Mouse (Mus musculus): ENCODE measurements around the gene Taf1c. TPM values are rescaled to one million over a fixed set of nuclear protein-coding genes. Genes with fewer than 3 reads are reported as not detected.
A peak's percentile ranks its signal among the peaks of the same experiment; 100 is the strongest.

The Taf1c gene
- total RNA-seq (2021): 11.9 and 13.3 TPM in 2 replicates
- long read RNA-seq, experiment 1, transcript Taf1c-201 (15 exons, 3,236 nt): major isoform, 14 of 35 reads
- long read RNA-seq, experiment 1, partial matches to known transcripts: 7 of 35 reads
- long read RNA-seq, experiment 1, other reads (novel, unspliced or antisense): 12 of 35 reads
- long read RNA-seq, experiment 2, transcript Taf1c-201 (15 exons, 3,236 nt): major isoform, 7 of 22 reads
- long read RNA-seq, experiment 2, partial matches to known transcripts: 4 of 22 reads
- long read RNA-seq, experiment 2, other reads (novel, unspliced or antisense): 10 of 22 reads

DNA sequence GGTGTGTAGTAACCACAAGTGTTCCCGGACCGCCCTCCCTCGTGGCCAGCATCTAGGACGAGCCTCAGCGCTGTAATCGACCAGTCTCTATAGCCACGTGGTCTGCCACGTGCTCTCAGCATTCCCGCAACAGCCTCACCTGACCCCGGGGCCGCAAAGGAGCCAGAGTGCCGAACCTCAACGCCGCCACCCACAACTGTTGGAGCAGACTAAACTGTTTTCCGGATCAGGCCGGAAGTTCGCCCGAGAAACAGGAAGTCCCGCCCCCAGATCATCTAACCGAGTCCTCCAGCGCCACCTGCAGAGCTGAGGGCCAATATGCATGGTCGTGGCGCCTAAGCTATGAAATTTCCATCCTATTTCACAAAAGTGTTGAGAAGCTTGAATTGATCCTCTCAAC lies at the start of gene Taf1c:
TSS of gene Taf1c (minus strand) at position 227 of the 400 bp plus-strand sequence.
- peak; percentile 95 for DNase-seq

DNA sequence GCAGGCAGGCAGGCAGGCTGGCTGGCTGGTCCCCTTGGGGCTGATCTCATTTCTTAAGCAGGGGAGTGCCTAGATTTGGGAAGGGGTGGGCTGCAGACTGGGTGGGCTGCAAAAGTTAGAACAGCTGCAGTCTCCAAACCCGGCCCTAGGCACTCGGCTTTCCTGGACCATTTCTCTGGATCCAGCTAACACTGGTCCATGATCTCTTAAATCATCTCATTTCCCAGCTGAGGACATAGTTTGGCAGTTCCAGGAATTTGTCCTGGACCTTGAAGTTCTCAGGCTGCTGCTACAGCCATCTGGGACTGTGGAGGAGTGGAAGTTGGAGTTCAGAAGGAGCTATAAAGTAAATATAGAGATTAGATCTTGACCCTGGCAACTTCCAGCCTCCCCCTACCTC lies 46.3 kb upstream of the Taf1c start:
- DNase-seq: no peak

DNA sequence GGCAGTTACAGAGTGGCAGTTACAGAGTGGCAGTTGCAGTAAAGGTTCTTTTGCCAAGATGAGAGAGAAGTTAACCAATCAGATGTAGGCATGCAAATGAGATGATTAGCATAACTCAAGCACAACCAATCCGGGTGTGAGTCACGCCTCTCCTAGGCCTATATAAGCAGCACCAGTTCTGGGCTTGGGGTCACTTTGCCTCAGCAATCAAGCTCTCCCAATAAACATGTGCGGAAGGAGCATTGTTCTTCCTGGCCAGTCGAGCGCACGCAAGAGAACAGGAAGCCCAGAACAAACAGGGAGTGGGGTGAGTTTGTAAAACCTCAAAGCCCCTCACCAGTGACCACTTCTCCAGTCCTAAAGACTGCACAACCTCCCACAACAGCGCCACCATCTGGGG lies 41.8 kb upstream of the Taf1c start:
- DNase-seq: no peak

DNA sequence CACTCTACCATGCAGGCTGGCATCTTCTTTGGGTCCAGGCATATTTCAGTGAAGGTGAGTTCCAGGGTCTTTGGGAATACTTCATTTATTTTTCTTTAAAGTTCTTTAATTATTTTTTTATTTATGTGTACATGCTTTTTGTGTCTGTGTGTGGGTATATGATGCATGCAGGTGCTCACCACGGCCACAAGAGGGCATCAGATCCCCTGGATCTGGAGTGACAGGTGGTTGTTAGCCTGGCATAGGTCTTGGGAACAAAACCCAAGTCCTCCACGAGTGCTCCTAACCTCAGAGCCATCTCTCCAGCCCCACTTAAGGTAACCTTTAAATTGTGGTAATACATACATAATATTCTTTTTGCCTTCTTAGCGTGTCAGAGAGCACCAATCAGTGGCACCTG lies 41.2 kb upstream of the Taf1c start:
- DNase-seq: no peak

DNA sequence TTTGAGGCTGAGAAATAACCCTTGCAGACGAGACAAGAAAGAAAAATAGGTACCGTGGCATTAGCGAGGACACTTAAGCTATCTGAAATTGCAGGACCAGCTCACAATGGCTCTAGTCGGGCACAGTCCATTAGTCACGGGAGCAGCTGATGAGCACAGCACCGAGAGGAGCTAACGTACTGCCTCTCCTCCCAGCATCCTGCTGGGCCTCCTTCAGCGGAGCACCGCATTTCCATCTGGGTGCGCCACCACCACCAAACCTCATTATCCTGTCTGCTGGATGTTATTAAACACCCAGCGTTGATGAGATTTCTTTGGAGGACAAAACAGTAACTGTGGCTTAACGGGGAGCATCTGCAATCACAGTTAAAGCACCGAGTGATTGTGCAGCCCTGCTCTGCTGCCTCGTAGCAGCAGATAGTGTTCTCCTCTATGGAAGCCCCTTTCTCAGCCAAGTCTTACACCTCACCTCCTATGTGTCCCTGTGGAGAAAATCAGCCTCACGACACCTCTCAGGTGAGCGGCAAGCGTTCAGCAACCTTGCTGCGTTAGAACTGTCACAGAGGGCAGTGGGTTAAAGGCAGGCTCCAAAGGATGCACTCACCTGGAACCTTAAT lies 40.1 kb upstream of the Taf1c start:
- no peak for DNase-seq

DNA sequence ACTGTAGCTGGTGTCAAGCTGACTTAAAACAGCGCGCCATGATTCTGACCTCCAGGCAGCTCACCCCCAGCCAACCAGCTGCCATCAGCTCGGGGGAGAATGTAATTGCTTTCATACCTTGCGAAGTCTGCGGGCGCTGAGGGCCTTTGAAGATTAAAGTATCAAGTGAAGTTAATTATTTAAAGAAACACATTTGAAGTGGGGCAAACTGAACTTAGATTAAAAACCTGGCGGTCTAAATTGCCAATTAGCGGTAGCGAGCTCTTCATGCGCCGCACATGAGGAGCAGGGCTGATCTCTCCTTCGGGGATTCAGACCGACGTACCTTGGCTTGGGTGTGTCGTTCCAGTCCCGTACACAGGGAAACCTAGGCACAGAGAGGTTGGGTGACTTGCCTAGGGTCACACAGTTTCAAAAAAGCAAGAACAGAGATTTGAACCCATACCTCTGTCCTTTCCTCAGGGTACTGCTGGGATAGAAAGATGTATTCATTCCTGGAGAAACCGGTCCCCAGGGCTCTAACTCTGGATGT lies 39.5 kb upstream of the Taf1c start:
- no peak for DNase-seq

DNA sequence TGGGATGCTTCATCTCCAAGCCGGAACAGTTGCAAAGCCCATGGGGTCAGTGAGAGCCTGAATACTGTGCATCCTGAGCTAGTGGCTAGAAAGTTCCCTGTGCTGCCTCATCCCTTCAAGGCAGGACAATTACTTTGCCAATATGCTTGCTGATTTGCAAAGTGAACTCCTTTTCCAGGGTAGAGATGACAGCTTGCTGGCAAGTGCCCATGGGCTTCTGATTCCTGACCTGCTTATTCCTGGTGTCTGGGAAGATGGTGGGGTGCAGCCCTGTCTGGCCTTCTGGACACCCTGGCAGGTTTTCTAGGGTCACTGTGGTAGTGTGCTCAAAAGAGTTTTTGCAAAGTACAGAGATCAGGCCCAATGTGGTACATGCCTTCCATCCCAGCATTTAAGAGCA lies 37.9 kb upstream of the Taf1c start:
- no peak for DNase-seq

DNA sequence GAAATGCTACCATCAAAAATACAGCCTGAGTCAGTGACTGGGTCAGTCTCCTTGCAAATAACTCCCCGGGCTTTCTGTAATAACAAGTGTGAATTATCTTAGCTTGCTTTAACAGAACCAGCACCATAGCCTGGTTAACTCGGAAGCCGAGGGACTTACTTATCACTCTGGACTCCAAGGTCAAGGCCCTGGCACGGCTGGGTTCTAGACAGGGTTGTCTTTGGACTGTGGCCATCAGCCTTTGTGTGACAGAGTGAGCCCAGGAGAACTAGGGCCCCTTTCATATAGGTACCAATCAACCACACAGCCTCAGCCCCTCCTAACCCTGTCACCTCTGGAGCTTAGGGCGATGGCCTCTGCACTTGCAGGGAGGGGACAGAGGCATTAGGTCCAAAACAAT lies 36.0 kb upstream of the Taf1c start:
- DNase-seq: peak; percentile 64

DNA sequence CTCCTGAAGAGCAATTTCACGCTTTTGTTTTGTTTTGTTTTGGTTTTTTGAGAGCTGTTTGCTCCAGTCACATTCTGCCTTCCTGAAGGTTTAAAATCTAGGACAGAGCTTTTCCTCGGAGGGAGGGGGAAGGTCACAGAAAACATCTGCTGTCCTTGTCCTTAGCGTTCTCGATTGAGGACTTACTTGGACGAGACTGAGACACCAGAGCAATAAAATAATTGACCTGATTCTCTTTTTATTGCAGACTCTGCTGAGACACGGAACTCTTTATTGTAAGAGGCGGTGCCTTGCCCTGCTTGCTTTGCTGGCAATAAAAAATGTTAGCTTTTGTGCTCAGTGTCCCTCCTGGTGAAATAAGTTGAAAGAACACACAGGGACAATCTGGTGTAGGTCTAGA lies 34.8 kb upstream of the Taf1c start:
- peak; percentile 49 for DNase-seq

DNA sequence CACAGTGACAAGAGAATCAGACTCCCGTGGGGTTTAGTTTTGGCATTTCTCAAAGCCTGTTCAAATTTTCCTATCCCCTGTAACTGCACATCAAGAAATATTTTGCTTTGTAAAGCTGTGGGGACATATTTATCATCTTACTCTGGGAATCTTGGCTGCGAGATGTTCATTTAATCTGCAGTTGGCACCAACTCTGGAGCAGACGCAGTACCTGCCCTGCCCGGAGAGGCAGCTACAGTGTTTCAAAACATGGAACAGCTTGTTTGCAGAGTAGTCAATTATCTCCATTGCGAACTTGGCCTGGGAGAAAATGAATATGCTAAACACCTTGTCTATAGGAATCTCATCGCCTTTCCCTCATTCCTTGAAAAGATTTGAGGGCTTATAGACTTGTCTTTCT lies 33.2 kb upstream of the Taf1c start:
- DNase-seq: no peak

DNA sequence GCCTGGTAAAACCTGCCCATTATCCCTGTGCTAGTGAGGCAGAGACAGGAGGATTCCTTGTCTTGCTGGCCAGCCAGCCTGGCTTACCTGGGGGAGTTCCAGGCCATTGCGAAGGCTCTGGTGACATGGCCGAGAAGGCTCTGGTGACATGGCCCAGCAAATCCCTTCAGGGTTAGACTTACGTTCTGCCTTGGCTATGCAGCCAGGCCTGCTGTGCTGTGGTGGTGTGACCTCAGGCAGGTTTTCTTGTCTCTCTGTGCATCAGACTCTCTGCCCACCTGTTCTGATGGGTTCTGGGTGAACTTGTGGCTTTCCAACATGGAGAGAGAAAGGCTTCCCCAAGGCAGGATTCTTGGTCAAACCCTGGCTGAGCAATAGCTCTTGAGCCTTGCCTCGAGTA lies 32.4 kb upstream of the Taf1c start:
- DNase-seq: peak; percentile 21

DNA sequence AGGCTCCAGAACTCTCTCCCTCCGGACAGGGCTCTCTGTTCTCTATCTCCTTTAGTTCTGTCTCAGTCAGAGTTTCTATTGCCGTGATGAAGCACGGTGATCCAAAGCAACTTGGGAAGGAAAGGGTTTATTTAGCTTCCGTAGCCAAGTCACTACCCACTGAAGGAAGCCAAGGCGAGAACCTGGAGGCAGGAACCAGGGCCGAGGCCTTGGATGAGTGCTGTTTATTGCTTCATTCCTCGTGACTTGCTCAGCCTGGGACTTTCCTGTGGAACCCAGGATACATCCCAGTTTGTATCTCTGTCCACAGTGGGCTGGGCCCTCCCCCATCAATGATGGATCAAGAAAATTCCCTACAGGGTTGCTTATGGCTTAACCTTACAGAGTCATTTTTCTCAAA lies 31.7 kb upstream of the Taf1c start:
- DNase-seq: peak; percentile 65

DNA sequence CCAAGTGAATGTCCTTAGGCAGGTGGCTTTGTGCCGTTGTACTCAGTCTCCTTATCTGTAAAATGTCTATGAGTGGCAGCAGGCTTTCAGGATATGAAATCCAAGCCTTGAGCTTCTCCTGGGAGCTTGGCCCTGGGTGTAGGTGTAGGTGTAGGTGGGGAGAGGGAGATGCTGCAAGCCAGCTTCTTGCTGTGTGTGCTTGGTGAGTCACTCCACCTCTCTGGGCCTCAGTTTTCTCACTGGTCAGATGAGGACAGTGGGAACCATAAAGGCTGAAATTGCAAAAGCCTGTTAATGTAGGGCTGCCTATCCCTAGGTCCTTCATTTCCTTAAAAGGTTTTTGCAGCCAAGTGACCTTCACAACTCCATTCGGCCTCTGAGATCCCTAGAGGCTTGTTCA lies 30.9 kb upstream of the Taf1c start:
- DNase-seq: no peak

DNA sequence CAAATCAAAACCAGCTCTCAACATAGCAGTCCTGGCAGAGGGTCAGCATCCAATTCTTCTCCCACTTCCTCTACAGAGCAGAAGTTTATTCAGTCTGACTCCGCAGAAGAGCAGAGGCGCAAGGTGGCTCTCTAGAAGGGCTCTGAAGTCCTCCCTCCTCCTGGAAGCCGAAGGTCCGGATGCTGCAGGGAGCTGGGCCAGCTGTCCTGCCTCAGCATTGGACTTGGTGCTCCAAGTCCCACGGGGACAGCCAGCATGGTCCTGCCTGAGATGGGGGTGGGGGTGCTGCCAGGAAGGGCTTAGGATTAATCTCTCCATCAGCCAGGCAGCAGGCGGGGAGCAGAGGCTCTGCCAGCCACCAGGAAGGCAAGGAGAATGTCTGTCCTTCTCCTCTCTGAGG lies 30.4 kb upstream of the Taf1c start, which contains the start of gene Kcng4:
TSS of gene Kcng4 (minus strand) at position 303 of the 400 bp plus-strand sequence.
- DNase-seq: peak; percentile 44

DNA sequence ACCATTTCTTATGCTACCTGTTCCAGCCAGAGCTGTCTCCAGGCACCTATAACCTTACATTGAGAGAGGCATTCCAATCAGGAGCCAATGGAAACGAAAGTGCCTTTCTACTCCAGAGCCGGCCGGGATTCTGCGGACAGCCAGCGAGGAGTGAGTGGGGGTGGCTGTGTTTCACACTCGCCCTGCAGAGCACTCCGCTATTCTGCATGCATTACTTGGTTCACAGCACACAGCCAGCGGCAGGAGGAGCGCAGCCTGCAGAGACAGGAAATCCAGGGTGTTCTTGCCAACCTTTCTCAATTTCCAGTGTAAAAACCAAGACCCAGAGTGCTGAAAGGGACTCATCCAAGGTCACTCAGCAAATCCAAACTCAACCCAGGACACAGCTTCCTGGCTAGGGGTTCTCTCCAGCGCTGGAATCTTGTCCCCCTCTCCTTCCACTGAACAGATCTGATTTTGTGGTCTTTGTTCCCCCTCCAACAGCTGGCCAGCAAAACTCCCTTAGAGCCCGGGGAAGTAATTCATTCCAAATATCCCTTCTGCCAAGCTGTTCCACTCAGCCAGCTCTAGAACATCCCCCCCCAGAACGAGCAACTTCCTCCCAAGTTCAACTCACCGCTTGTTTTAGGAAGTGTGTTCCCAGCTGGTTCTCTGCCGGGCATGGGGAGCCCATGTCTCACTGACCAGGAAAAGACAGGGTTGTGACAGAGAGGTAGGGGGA lies 29.8 kb upstream of the Taf1c start:
- no peak for DNase-seq

DNA sequence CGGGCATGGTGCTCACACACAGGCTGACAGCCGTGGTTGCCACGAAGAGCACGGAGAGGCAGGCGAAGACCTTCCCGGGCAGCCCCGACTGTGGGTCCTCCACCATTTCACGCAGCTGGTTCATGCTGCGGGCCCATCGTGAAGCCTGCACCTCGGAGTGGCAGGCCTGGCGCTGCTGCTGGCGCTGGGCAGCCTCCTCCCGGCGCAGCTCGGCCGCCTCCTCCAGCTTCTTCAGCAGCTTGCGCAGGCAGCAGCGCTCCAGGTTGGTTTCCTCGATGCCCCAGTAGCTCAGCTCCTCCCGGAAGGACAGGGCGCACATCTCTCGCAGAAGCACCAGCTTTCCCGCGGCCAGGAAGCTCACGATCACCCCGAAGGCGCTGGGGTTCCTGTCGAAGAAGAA lies 27.9 kb upstream of the Taf1c start:
- no peak for DNase-seq

DNA sequence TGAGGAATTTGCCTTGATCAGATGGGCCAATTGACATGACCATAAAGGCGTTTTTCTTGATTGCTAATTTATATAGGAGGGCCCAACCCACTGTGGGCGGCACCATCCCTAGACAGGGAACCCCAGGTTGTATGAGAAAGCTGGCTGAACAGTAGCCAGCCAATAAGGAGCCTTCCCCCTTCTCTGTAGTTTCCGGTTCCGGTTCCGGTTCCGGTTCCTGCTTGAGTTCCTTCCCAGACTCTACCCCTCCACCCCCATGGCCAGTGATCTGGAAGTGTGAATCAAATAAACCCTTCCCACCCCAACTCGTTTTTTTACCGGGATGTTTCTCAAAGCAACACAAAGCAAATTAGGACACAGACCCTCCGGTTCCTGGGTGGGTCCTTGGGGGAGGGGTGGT lies 27.2 kb upstream of the Taf1c start:
- DNase-seq: no peak

DNA sequence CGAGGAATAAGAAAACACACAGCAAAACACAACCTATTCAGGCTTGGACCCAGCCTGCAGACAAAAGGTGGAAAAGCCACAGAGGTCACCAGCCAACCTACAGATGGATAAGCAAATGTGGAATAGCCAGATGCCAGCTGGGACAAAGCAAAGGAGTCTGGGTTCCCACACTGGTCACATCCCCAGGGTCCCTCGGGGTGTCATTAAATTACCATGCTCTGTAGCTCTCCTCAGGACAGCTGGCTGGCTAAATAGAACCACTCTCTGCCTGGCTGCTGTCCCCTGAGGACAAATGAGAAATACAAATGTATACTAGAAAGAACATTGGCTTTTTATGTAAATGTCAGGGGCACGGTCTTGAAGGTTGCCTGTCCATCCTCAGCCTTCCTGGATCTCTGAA lies 25.8 kb upstream of the Taf1c start:
- DNase-seq: peak; percentile 54

DNA sequence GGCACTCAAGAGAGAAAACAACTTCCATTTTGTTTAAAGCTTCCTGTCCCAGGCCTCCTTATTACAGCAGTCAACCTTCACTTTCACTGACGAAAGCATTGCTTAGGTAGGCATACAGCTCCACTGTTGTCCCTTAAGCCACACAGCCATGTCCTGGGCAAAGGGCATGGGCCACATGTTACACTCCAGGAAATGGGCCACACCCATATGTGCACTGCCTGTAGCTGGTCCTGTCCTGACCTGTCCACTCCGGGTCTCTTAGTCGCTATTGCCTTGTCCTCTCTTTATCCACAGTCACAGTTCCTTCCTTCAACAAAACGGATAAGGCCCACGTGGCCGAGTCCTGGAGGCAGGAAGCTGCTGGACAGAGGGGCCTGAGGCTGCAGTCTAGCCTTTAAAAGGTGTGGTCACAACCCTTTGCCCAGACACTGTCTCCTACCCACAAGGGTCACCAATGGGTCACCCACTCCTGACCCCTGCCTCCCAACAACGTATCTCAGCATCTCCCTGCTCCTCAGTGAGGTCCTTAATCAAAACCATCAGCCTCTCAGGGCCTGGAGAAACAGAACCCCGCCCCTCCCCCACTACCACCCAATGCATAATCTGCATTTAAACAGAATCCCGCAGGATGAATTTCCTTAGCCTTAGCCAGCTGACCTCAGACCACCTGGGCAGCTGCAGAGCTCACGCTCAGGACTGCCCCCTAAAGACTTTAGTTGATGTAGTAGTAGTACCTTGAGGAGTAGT lies 22.8 kb upstream of the Taf1c start:
- no peak for DNase-seq

DNA sequence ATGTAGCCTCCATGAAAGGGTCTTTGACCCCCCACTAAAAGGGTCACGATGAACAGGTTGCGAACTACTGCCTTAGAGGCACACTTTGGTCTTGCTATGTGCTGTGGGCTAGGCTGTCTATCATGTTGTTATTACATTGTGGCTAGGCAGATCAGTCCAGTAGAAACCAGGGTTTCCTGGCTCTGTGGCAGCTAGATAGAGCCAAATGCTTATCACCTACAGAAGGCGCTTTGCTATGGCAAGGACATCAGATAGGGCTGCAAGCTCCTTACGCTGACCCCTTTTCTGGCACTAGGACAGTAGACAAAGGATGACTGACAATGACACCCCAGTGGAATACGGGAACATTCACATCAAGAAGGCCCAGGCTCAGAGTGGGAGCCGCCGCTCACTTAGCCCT lies 22.2 kb upstream of the Taf1c start:
- DNase-seq: no peak

DNA sequence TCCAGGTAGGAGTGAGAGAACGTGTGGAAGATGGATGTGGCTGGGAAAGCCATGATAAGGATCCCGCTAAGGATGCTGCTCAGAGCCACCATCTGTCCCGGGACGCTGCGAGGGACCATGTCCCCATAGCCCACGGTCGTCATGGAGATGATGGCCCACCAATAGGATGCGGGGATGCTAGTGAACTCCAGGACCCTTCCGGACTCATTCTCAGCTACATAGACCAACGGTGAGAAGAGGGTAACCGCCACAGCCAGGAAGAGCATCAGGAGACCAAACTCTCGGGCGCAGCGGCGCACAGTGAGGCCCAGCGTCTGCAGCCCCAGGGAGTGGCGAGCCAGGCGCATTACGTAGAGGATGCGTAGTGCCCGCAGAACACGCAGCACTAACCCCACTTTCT lies 20.8 kb upstream of the Taf1c start:
- DNase-seq: no peak

DNA sequence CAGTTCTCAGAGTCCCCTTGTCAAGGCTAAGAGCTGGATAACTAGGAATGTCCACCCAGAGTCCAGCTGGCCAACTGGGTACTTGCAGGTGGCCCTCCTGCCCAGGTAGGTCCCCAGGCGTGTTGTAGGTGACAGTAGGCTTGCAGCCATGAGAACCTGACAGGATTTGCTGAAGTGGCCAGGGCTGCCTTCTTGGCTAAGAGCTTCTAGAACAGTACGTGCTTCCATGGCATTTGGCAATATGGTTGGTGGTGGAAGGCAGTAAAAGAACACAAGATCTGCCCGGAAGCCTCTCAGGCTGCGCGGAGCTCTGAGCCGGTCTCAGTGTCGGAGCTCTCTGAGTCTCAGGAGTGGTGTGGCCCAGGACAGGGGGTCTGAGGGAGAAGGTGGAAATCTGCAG lies 19.9 kb upstream of the Taf1c start:
- no peak for DNase-seq

DNA sequence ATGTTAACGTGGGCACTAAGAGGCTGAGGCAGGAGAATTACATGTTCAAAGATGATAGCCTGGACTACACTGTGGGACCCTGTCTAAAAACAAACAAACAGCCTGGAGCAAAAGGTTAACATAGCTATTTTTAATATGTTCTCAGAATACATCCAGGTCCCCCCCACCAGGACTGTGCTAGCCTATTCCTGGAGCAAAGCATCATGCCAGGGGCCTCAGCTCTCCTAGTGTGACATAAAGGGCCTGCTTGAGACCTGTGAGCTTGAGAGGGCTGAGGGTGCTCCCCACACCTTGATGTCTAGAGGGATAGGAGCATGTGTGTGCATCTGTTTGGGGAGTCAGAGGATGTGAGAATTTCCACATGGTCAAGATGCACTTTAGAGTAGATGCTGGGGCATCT lies 18.7 kb upstream of the Taf1c start:
- DNase-seq: no peak

Measured in adrenal gland, postnatal 14 days (tissue).